Mouse (Mus musculus) colon, adult 2 months (tissue): ENCODE results near the gene Frzb. TPM values are rescaled to one million over a fixed set of nuclear protein-coding genes. Genes with fewer than 3 reads are reported as not detected.

Experiments used
- polyA plus RNA-seq: library from polyadenylated mRNA; depleted of rRNA; stranded (reverse); fragments of >200 nt; gene quantifications from 2 replicates; pipeline ENCODE4 v1.2.3, GENCODE M21; 2012; rRNA removed

Gene Frzb
- 5.5 and 6.1 TPM in 2 replicates for polyA plus RNA-seq

GRCm38 (mm10) chr2:80447291-80447791, at the start of gene Frzb:
TSS of gene Frzb (minus strand) at chr2:80447625.

Other genes starting within 250 kb of the Frzb start
- gene Prdx6b, start 155.2 kb downstream of the Frzb start, polyA plus RNA-seq, result not detected in 2 replicates
- gene Dnajc10, start 132.2 kb downstream of the Frzb start, polyA plus RNA-seq, result 25.2 and 26.5 TPM in 2 replicates
- 29.1 and 29.2 TPM in 2 replicates for gene Nckap1, start 133.8 kb upstream of the Frzb start, polyA plus RNA-seq
- gene Dusp19, start 169.4 kb upstream of the Frzb start, polyA plus RNA-seq, result 2.5 and 2.6 TPM in 2 replicates
- gene Nup35, start 169.6 kb upstream of the Frzb start, polyA plus RNA-seq, result 14.3 and 14.4 TPM in 2 replicates